Mouse (Mus musculus) kidney, embryonic 14.5 days (tissue): ENCODE results near the gene Smarca4. TPM values are rescaled to one million over a fixed set of nuclear protein-coding genes. Genes with fewer than 3 reads are reported as not detected.
"Not testable (repeated sequence)": the region's sequence is repeated elsewhere in the genome, so short reads cannot be mapped to it uniquely, and the experiment has no call there.

ENCODE experiments used
- ATAC-seq: fragments of 200-750 bp; cut with Nextera tagmentation; 2 replicates; pipeline ENCODE4 v1.8.0; 2017; ENCODE audit warnings: moderate number of reproducible peaks, mild to moderate bottlenecking, moderate TSS enrichment, moderate library complexity; ENCODE audit not compliant: low FRiP score, low TSS enrichment
- H3K27ac ChIP-seq: fragments of 300-500 bp; sonication (generic); 2 replicates; pipeline ENCODE4 v1.5.1; 2014; ENCODE audit warnings: low read depth, mild to moderate bottlenecking, low read length, moderate library complexity, mixed read lengths
- H3K27me3 ChIP-seq: fragments of 300-500 bp; sonication (generic); 2 replicates; pipeline ENCODE4 v1.6.1; 2014; ENCODE audit warnings: mild to moderate bottlenecking, low read length; ENCODE audit not compliant: control insufficient read depth, insufficient read depth
- H3K36me3 ChIP-seq: fragments of 300-500 bp; sonication (generic); 2 replicates; pipeline ENCODE4 v1.6.1; 2014; ENCODE audit warnings: low read length, mixed read lengths; ENCODE audit not compliant: control insufficient read depth, insufficient read depth
- H3K4me1 ChIP-seq: fragments of 300-500 bp; sonication (generic); 2 replicates; pipeline ENCODE4 v1.6.1; 2014; ENCODE audit warnings: low read length, mixed read lengths; ENCODE audit not compliant: control insufficient read depth, insufficient read depth
- H3K4me2 ChIP-seq: fragments of 300-500 bp; sonication (generic); replicated peaks from 2 replicates; pipeline ENCODE4 v1.6.1; 2014; ENCODE audit warnings: low read depth, mild to moderate bottlenecking, low read length
- H3K4me3 ChIP-seq: fragments of 300-500 bp; sonication (generic); 2 replicates; pipeline ENCODE4 v1.5.1; 2014; ENCODE audit warnings: mild to moderate bottlenecking, low read length
- H3K9ac ChIP-seq: fragments of 300-500 bp; sonication (generic); 2 replicates; pipeline ENCODE4 v1.6.1; 2014; ENCODE audit warnings: low read depth, mild to moderate bottlenecking, low read length, moderate library complexity
- H3K9me3 ChIP-seq: fragments of 300-500 bp; sonication (generic); 2 replicates; pipeline ENCODE4 v1.6.1; 2016; ENCODE audit warnings: low read length; ENCODE audit not compliant: control insufficient read depth
- WGBS: fragments of 180-500 bp; shearing (Covaris S2); extraction: QIAGEN DNeasy Blood & Tissue Kit; methylation state at CpG from one replicate; pipeline ENCODE4 v1.1.7; 2014; 5-methylcytosine and 5-hydroxymethylcytosine counted together
- polyA plus RNA-seq: library from polyadenylated mRNA; unstranded; fragments of >200 nt; fragmentation: Nextera tagmentation; extraction: Ambion mirVana; gene quantifications from 2 replicates; pipeline ENCODE4 v1.2.1, GENCODE M21; 2014

The Smarca4 gene
- polyA plus RNA-seq, 1 experiment from 2014 or later, result 125 TPM

- Histone ChIP-seq H3K27me3 (no peaks in the 10 kb centered on the region), H3K4me2 (no peak overlapping the region), H3K9ac (no peak overlapping the region), H3K36me3 (peaks cover 88% of the 10 kb centered on the region), H3K4me1 (no peaks in the 10 kb centered on the region), H3K27ac (no peak overlapping the region), H3K9me3 (no peaks in the 10 kb centered on the region), H3K4me3 (no peak overlapping the region)
- 96% methylated on average over 4 of the region's 4 CpGs for WGBS
- ATAC-seq, result no peak
Measured at GRCm38 (mm10) chr9:21692491-21692890, 76.5 kb downstream of the Smarca4 start.

- Histone ChIP-seq H3K4me2 (no peak overlapping the region), H3K36me3 (peaks cover 79% of the 10 kb centered on the region), H3K27me3 (no peaks in the 10 kb centered on the region), H3K9ac (no peak overlapping the region), H3K27ac (no peak overlapping the region), H3K4me3 (no peak overlapping the region), H3K4me1 (no peaks in the 10 kb centered on the region), H3K9me3 (no peaks in the 10 kb centered on the region)
- no peak for ATAC-seq
Measured at GRCm38 (mm10) chr9:21694071-21694470, 78.1 kb downstream of the Smarca4 start.

GRCm38 (mm10) chr9:21695229-21695792, 79.3 kb downstream of the Smarca4 start:
- H3K4me3 ChIP-seq, result no peak overlapping the region
- H3K4me2 ChIP-seq, result no peak overlapping the region
- H3K27me3 ChIP-seq, result no peaks in the 10 kb centered on the region
- H3K4me1 ChIP-seq, result no peaks in the 10 kb centered on the region
- ATAC-seq, result no peak
- peaks cover 80% of the 10 kb centered on the region for H3K36me3 ChIP-seq
- no peak overlapping the region for H3K9ac ChIP-seq
- H3K9me3 ChIP-seq, result no peaks in the 10 kb centered on the region
- H3K27ac ChIP-seq, result no peak overlapping the region
- 89% methylated on average over 5 of the region's 5 CpGs for WGBS

- H3K4me2 ChIP-seq, result no peak overlapping the region
- ATAC-seq, result no peak
- no peak overlapping the region for H3K27ac ChIP-seq
- no peaks in the 10 kb centered on the region for H3K4me1 ChIP-seq
- peaks cover 86% of the 10 kb centered on the region for H3K36me3 ChIP-seq
- H3K4me3 ChIP-seq, result no peak overlapping the region
- H3K9ac ChIP-seq, result no peak overlapping the region
- WGBS, result 84% methylated on average over 6 of the region's 6 CpGs
- no peaks in the 10 kb centered on the region for H3K9me3 ChIP-seq
- no peaks in the 10 kb centered on the region for H3K27me3 ChIP-seq
Measured at GRCm38 (mm10) chr9:21697121-21697520, 81.2 kb downstream of the Smarca4 start.

GRCm38 (mm10) chr9:21699280-21699679, 83.3 kb downstream of the Smarca4 start:
- H3K36me3 ChIP-seq, result peaks cover 82% of the 10 kb centered on the region
- not testable (repeated sequence) for H3K4me2 ChIP-seq, H3K9ac ChIP-seq, ATAC-seq, H3K9me3 ChIP-seq, H3K27me3 ChIP-seq, H3K4me3 ChIP-seq, H3K27ac ChIP-seq, H3K4me1 ChIP-seq
- WGBS, result 88% methylated on average over 6 of the region's 6 CpGs

- H3K4me2 ChIP-seq, result no peak overlapping the region
- 93% methylated on average over 14 of the region's 14 CpGs for WGBS
- peaks cover 82% of the 10 kb centered on the region for H3K36me3 ChIP-seq
- H3K27ac ChIP-seq, result no peak overlapping the region
- no peaks in the 10 kb centered on the region for H3K9me3 ChIP-seq
- no peaks in the 10 kb centered on the region for H3K27me3 ChIP-seq
- H3K4me3 ChIP-seq, result no peak overlapping the region
- H3K4me1 ChIP-seq, result no peaks in the 10 kb centered on the region
- no peak overlapping the region for H3K9ac ChIP-seq
- no peak for ATAC-seq
Measured at GRCm38 (mm10) chr9:21701091-21701490, 85.1 kb downstream of the Smarca4 start.

GRCm38 (mm10) chr9:21703494-21703893, 87.5 kb downstream of the Smarca4 start:
- Histone ChIP-seq H3K27ac (no peak overlapping the region), H3K4me1 (no peaks in the 10 kb centered on the region), H3K4me3 (no peak overlapping the region), H3K9ac (no peak overlapping the region), H3K36me3 (peaks cover 85% of the 10 kb centered on the region), H3K9me3 (no peaks in the 10 kb centered on the region), H3K4me2 (no peak overlapping the region), H3K27me3 (no peaks in the 10 kb centered on the region)
- 92% methylated on average over 7 of the region's 7 CpGs for WGBS
- ATAC-seq, result no peak

- no peak overlapping the region for H3K27ac ChIP-seq
- no peaks in the 10 kb centered on the region for H3K4me1 ChIP-seq
- no peak overlapping the region for H3K4me3 ChIP-seq
- H3K4me2 ChIP-seq, result no peak overlapping the region
- H3K9me3 ChIP-seq, result no peaks in the 10 kb centered on the region
- peaks cover 63% of the 10 kb centered on the region for H3K36me3 ChIP-seq
- ATAC-seq, result no peak
- H3K9ac ChIP-seq, result no peak overlapping the region
- WGBS, result 95% methylated on average over 4 of the region's 4 CpGs
- no peaks in the 10 kb centered on the region for H3K27me3 ChIP-seq
Measured at GRCm38 (mm10) chr9:21706085-21706484, 90.1 kb downstream of the Smarca4 start.

- H3K4me1 ChIP-seq, result no peaks in the 10 kb centered on the region
- WGBS, result 89% methylated on average over 8 of the region's 8 CpGs
- no peak overlapping the region for H3K27ac ChIP-seq
- H3K9ac ChIP-seq, result no peak overlapping the region
- peak; percentile 44 for ATAC-seq
- no peaks in the 10 kb centered on the region for H3K27me3 ChIP-seq
- no peaks in the 10 kb centered on the region for H3K9me3 ChIP-seq
- H3K36me3 ChIP-seq, result peaks cover 57% of the 10 kb centered on the region
- no peak overlapping the region for H3K4me2 ChIP-seq
- no peak overlapping the region for H3K4me3 ChIP-seq
Measured at GRCm38 (mm10) chr9:21706586-21707265, 90.8 kb downstream of the Smarca4 start.
